ENCODE assay signal across 27 mouse cellular contexts in the genomic region with DNA sequence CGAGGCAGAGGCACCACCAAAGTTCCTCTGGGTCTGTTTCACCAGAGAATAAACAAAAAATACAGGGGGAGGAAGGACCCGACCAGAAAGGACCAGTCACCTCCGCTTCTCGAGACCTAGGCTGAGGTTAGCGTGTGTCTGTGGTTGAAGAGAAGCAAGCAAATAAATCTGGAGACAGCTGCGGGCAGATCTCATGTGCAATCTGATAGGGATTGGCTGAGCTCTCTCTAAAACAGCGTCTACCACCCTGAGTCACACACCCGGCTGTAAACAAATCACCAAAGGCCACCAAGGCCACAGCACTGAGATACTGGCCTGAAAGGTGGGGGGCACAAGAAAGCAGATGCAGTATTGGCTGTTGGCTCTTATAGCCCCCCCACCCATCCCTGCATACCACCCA. TPM values are rescaled to one million over a fixed set of nuclear protein-coding genes. Genes with fewer than 3 reads are reported as not detected.
A peak's percentile ranks its signal among the peaks of the same experiment; 100 is the strongest.
DNase-seq lines count a peak whose midpoint lies in the region; ATAC-seq and TF ChIP-seq lines count a peak whose summit lies in the region.
"Had no signal": no experiment of that assay in that cellular context is flagged by ENCODE, and none has a peak within 500 bp of the region (broad histone marks: within the 10 kb centered on the region; RNA-seq: fewer than 3 reads in every experiment).

No protein-coding gene starts in this region.

- H3K27ac ChIP-seq in kidney, embryonic 16.5 days (ENCODE audit: low read length): no peak overlapping the region
- no peak overlapping the region for H3K27ac ChIP-seq in kidney, adult 2 months (ENCODE audit: insufficient read depth, low read depth, low read length)
- H3K27ac ChIP-seq in limb, embryonic 10.5 days: peak overlapping the region; percentile 12; the same call in 1 of the 2 replicates
- H3K27ac ChIP-seq: forebrain, embryonic 12.5 days; heart, adult 2 months; heart, embryonic 13.5 days; hindbrain, embryonic 13.5 days; limb, embryonic 12.5 days; liver, embryonic 12.5 days; midbrain, embryonic 12.5 days; stomach, postnatal 0 days had no signal

- TF ChIP-seq POLR2A in kidney, adult 2 months (IDR thresholded peaks at IDR 0.05; ENCODE audit: low read depth, low read length): no peak

- H3K4me1 ChIP-seq in kidney, embryonic 16.5 days (ENCODE audit: insufficient read depth, low read length): peaks cover 29% of the 10 kb centered on the region
- peaks cover 7% of the 10 kb centered on the region; the same call in 1 of the 2 replicates for H3K4me1 ChIP-seq in kidney, adult 2 months (ENCODE audit: control insufficient read depth, insufficient read depth, low read length)
- peaks cover 35% of the 10 kb centered on the region for H3K4me1 ChIP-seq in limb, embryonic 10.5 days
- H3K4me1 ChIP-seq: midbrain, embryonic 12.5 days had no signal

- ATAC-seq in kidney, embryonic 16.5 days (ENCODE audit: low FRiP score, low TSS enrichment): no peak
- ATAC-seq: liver, embryonic 12.5 days had no signal

- no peaks in the 10 kb centered on the region for H3K9me3 ChIP-seq in kidney, embryonic 16.5 days (ENCODE audit: low read length)
- H3K9me3 ChIP-seq in limb, embryonic 10.5 days (replicated peaks): no peaks in the 10 kb centered on the region
- H3K9me3 ChIP-seq: forebrain, embryonic 12.5 days; heart, embryonic 13.5 days; hindbrain, embryonic 13.5 days; limb, embryonic 12.5 days; liver, embryonic 12.5 days; midbrain, embryonic 12.5 days had no signal

- H3K27me3 ChIP-seq in kidney, embryonic 16.5 days (ENCODE audit: insufficient read depth, low read length): no peaks in the 10 kb centered on the region
- H3K27me3 ChIP-seq in kidney, adult 2 months (replicated peaks; ENCODE audit: control insufficient read depth, insufficient read depth, low read length): no peaks in the 10 kb centered on the region
- H3K27me3 ChIP-seq in limb, embryonic 10.5 days (ENCODE audit: low read depth, poor library complexity, severe bottlenecking): peaks cover 7% of the 10 kb centered on the region; the same call in 1 of the 2 replicates
- H3K27me3 ChIP-seq: forebrain, embryonic 12.5 days; heart, embryonic 13.5 days; hindbrain, embryonic 13.5 days; limb, embryonic 12.5 days; liver, embryonic 12.5 days; midbrain, embryonic 12.5 days had no signal

- no peaks in the 10 kb centered on the region for H3K36me3 ChIP-seq in kidney, embryonic 16.5 days (ENCODE audit: insufficient read depth, low read length)
- no peaks in the 10 kb centered on the region for H3K36me3 ChIP-seq in kidney, adult 2 months (ENCODE audit: control insufficient read depth, insufficient read depth, low read length)
- no peaks in the 10 kb centered on the region for H3K36me3 ChIP-seq in limb, embryonic 10.5 days
- H3K36me3 ChIP-seq: forebrain, embryonic 12.5 days; heart, embryonic 13.5 days; hindbrain, embryonic 13.5 days; limb, embryonic 12.5 days; liver, embryonic 12.5 days; midbrain, embryonic 12.5 days had no signal

- 27% methylated on average over 8 of the region's 8 CpGs for WGBS in kidney, embryonic 16.5 days
- 63% methylated on average over 8 of the region's 8 CpGs for WGBS in kidney, adult 2 months
- WGBS in limb, embryonic 10.5 days: 49% methylated on average over 8 of the region's 8 CpGs

- no peak for TF ChIP-seq CTCF in kidney, adult 2 months (conservative IDR thresholded peaks at IDR 0.05; ENCODE audit: insufficient read depth, insufficient read length, low read depth, low read length)

- peak; percentile 41 for DNase-seq in adrenal gland, postnatal 14 days
- no peak for DNase-seq in adrenal gland, postnatal 4 days (ENCODE audit: low spot score in 2 of 2)
- no peak for DNase-seq in kidney, adult 2 months
- no peak for DNase-seq in limb, embryonic 10.5 days (ENCODE audit: low spot score)
- DNase-seq in lung, postnatal 25 days (ENCODE audit: low spot score): no peak
- no peak for DNase-seq in urinary bladder, postnatal 36 days (ENCODE audit: low spot score in 2 of 2)
- DNase-seq: B cell, adult 2 months; cerebellum, adult 11-12 months; cerebellum, postnatal 10 days; heart, adult 2 months; heart, postnatal 14 days; kidney, adult 11 months; kidney, postnatal 14 days; layer of hippocampus, postnatal 36 days; lung, adult 18-20 months; lung, postnatal 14 days; thymus, adult 2 months; thymus, postnatal 4 days had no signal

- H3K4me2 ChIP-seq in kidney, embryonic 16.5 days (replicated peaks; ENCODE audit: low read depth, low read length): no peak overlapping the region
- H3K4me2 ChIP-seq: forebrain, embryonic 12.5 days; heart, embryonic 13.5 days; hindbrain, embryonic 13.5 days; limb, embryonic 12.5 days; liver, embryonic 12.5 days; midbrain, embryonic 12.5 days had no signal

- no peak overlapping the region for H3K4me3 ChIP-seq in kidney, embryonic 16.5 days (ENCODE audit: low read length)
- no peak overlapping the region for H3K4me3 ChIP-seq in kidney, adult 2 months (ENCODE audit: insufficient read depth, low read depth, low read length)
- no peak overlapping the region for H3K4me3 ChIP-seq in limb, embryonic 10.5 days
- H3K4me3 ChIP-seq: erythroblast, embryonic 14.5 days; forebrain, embryonic 12.5 days; heart, adult 2 months; heart, embryonic 13.5 days; hindbrain, embryonic 13.5 days; limb, embryonic 12.5 days; liver, embryonic 12.5 days; midbrain, embryonic 12.5 days had no signal

- H3K9ac ChIP-seq in kidney, embryonic 16.5 days (replicated peaks; ENCODE audit: low read length): 0 out of 2 replicates have a peak overlapping the region, but pooled peaks have one; percentile 14
- H3K9ac ChIP-seq: forebrain, embryonic 12.5 days; heart, embryonic 13.5 days; hindbrain, embryonic 13.5 days; limb, embryonic 12.5 days; liver, embryonic 12.5 days; midbrain, embryonic 12.5 days had no signal

RNA-seq across cellular contexts. Expression of gene Abcc4, which starts 24.9 kb away (rescaled TPM):
- 9.4 and 10.4 TPM in 2 replicates for total RNA-seq in adrenal gland, postnatal 14 days (2021)
- 10 to 100 TPM in 1 of 2 experiments, 1 to 10 TPM in 1; 7.3 to 10.1 TPM for total RNA-seq in adrenal gland, postnatal 4 days (2021)
- 7.4 and 7.9 TPM in 2 replicates for polyA plus RNA-seq in kidney, embryonic 16.5 days (2015; fragmentation: Nextera tagmentation; extraction: Ambion mirVana)
- 30.8 and 31.3 TPM in 2 replicates for polyA plus RNA-seq in kidney, adult 2 months (2012; rRNA removed)
- 2.1 and 2.5 TPM in 2 replicates for polyA plus RNA-seq in limb, embryonic 10.5 days (2016; fragmentation: Nextera tagmentation; extraction: Ambion mirVana)
